Mouse (Mus musculus): Measurements from ENCODE around the gene Rgl1.
A peak's percentile ranks its signal among the peaks of the same experiment; 100 is the strongest.

Rgl1 gene

DNA sequence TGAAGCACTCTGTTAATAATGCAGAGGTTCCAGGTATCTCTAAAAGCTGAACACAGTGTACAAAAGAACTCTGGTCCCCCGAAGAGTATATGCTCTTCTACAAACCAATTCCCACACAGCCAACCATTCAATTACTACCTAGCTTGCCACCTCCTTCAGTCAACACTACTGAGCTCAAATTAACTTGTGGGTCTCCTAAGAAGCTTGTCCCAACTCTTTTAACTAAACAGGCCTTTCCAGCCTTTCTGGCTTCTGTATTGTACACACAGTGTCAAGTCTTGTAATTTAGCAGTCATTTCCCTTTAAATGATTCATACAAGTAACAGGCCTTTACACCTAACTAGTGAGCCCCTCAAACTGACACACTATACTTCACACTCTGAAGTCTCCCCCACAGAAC lies 48.8 kb downstream of the Rgl1 start:
- no peak for DNase-seq (ENCODE audit: low spot score)

DNA sequence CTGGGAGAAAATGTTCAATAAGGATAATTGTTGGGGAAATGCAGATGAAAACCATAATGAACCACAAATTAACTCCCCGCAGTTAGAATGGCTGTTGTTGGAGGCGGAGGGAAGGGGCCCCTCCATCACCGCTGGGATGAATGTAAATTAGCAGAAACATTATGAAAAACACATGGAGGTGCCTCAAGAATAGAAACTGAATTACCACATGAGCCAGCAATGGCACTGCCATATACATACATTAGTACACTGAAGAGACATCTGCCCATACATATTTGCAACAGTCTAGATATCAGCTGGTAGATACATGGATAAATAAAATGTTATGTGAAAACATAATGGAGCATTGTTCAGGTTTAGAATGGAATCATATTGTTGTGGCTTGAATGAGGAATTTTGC lies 51.7 kb downstream of the Rgl1 start:
- no peak for DNase-seq (ENCODE audit: low spot score)

DNA sequence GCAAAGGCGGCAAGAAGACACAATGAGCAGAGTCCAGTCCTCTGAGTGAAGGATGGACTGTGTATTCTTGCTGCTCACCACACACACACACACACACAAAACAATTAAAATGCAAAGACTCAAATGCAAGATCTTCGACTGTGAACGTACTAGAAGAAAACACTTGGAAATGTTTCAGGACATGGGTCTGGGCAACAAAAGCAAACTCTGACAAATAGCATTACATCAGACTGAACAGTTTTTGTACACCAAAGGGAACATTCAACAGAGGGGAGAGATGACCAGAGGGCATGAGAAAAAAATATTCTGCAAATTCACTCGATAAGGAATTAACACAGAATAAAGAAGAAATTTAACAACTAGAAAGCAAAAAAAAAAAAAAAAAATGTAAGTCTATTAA lies 52.2 kb downstream of the Rgl1 start:
- DNase-seq (ENCODE audit: low spot score) = no peak

DNA sequence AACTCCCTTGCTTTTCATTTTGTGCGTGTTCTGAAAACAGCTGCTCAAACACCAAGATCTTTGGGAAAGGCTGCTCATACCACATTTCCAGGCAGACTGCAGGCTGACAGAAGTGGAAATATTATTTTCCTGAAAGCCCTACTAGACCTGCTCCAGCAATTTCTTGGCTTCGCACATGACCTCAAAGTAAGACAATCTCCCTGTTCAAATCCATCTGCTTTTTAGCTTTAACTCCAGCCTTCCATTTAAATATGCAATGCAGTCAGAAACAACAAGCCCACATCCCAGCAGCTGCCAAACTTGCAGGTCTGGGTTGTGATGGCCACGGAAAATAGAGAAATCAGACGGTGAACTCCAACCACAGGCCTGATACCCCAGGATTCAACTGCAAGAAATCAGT lies 55.1 kb downstream of the Rgl1 start:
- no peak for DNase-seq (ENCODE audit: low spot score)

DNA sequence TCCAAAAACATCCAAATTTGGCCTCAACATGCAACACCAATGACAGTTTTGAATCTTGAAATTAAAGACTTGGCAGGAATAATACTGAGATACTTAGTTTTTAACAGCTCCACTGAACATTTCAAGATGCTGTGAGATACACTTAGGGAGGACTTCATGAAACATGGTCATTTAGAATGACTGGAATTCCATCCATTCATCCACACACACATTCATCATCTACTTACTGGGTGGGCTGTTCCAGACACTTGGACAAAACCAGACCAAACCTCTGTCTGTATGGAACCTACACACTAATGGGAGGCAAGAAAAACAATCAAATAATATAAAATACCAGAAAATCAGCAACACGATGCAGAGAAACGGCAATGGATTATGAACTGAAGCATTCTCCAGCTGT lies 58.6 kb downstream of the Rgl1 start:
- DNase-seq (ENCODE audit: low spot score) = no peak

DNA sequence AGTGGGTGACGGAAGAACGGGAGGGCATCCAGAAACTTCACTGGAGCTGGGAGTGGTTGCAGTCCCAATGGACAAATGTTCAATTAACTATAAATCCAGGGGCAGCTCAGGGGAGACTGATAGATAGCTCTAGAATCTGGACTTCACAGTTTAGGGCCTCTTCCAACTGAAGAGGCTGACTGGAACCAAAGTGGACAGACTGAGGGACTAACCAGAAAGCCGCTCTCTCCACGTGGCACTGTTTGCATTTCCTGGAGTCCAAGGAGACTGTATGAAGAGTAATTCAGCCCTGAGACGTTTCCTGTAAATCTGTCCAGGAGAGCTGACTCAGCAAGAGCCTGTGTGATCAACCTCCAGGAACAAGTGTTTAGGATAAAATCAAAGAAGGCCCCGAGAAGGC lies 62.2 kb downstream of the Rgl1 start:
- peak; percentile 36 for DNase-seq (ENCODE audit: low spot score)

DNA sequence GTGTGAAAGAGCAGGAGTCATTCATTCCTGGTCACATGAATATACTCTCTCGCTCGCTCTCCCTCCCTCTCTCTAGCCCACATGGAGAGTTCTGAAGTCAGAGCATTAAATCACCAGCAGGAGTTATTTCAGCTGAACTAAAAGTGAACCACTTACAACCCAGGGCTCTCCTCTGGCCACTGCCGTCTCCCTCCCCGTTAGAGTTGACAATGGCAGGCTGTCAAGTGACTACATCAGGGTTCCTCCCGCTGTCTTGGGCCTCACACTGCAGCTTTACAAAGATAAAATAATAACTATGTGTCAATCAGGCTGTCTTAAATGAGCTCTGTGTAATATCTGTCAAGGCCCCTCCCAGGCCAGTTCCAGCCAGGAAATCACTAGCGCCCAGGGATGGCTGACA lies 63.2 kb downstream of the Rgl1 start:
- no peak for DNase-seq (ENCODE audit: low spot score)

DNA sequence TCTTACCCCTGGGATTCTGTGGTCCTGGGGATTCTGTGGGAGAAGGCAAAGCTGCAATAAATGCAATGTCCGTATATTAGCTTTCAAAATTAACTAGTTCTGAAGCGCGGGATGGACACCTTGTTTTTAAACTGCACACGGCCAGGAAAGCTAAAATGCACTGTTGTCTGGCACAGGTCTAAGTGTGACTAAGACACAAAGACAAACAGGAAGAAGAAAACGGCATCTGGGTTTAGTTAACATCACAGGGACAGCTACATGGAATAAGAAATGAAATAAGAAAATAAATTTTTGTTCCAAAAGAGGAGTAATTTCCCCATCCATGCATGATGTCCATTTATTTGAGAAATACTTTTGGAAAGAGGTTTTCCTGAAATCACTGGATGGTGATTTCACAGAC lies 65.1 kb downstream of the Rgl1 start:
- DNase-seq (ENCODE audit: low spot score) = no peak

DNA sequence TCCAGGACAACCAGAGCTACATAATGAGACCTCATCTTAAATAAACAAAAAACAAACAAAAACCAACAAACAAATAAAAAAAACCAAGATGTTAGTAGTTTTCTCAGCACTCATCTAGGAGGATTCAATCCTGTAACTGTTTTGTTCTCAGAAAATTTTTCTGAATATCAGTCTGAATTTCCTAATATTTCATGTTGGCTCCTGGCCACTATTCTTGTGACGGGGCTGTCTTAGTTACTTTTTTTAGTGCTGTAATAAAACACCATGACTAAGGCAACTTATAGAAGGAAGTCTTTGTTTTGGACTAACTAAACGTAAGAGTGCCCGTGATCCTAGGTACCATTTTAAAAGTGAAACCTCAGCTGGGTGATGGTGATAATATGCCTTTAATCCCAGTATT lies 68.8 kb downstream of the Rgl1 start:
- DNase-seq (ENCODE audit: low spot score) = no peak

DNA sequence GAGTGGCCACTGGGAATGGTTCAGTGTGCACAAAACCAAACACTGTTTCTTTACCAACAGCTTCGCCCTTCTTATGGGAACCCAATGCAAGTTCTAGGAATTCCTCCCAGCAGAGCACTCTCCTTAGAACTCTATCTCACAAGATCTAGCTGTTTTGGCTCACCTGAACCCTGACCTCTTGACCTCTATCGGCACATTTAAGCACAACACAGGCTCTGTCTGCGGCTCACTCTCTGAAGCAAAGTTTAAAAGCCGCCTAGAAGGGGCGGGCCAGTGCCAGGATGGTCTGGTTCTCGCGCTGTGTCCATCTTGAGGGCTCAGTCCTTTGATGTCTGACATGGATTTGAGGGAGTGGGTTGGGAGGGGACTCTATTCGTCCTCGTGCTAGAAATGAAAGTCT lies 70.7 kb downstream of the Rgl1 start:
- DNase-seq (ENCODE audit: low spot score) = peak; percentile 89

DNA sequence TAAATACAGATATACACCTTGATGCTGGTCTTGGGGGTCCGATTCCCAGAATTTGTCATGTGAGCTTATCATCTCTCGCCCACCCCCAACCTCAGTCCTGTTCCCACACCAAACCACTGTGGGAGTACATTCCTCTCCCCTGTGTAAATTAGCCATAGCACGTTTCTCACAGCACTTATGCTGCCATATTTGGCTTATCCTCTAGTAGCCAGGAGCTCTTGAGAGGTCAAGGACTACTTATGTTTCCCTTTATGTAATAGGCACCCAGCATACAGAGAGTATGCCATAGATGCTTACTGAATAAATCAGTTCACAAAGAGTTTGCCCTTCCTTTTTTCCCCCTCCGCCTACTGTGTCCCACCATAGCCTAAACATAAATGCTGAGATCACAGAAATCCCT lies 76.2 kb downstream of the Rgl1 start:
- DNase-seq (ENCODE audit: low spot score) = no peak

DNA sequence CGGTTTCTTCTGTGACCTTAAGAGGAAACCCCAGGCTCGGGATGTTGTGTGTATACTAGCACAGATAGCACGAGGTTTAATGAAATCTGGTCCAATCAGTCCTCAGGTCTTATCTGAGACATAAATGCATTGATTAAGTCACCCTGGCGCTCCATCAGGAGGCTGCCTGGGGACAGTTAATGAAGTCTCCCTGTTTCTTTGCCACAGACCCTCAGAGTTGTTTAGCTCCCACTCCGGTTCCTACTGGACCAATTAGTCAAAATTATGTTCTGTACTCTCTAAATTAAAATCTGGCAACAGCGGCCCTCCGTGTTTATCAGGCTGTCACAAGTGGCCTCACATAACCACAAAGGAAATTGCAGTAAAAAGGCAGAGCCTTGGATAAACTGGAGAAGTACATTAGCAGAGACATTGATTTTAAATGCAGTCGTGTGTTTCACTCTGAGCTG lies 78.4 kb downstream of the Rgl1 start:
- DNase-seq (ENCODE audit: low spot score) = no peak

DNA sequence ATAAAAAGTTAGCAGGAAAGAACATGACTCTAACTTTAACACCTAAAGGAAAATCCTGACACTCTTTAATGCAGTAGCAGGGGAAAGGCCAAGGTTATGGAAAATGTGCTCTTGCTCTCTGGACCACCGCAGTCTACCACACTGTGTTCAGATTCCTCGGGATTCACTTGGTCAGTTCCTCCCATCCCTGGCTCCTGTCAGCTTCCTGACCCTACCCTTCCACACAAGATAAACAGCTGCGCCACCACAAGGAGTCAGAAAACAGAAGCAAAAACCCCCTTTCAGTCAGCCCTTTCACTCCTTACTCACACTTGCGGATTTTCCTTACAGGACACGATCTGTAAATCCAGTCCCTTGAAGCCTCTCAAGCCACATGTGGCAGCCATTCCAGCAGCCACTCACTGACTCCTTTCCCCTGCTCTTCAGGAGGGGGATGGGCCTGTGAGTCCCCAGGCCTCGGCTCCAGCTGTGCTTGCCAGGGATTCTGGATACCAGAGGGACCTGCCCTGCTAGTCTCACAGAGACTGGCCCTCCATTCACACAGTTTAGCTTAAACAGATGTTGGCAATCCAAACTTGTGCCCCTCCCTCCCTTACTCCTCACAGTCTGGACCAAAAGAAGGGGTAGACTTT lies 78.9 kb downstream of the Rgl1 start:
- peak; percentile 66 for DNase-seq (ENCODE audit: low spot score)

DNA sequence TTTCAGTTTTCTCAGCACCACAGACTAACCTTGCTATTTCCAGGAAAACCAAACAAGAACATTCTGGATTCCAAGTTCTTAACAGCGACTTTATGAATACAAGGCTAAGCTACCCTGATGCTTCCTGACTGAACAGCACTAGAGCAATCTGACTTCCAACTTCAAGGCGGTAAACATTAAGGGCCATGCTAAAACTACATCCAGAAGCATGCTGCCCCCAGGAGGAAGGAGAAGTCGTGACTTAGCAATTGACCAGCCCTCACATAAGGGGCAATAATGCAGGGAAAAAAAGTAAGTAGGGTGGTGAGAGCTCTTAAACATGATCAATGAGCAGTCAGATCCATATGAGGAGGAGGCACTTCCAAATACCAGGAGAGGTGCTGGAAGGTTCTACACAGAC lies 80.6 kb downstream of the Rgl1 start:
- DNase-seq (ENCODE audit: low spot score) = no peak

DNA sequence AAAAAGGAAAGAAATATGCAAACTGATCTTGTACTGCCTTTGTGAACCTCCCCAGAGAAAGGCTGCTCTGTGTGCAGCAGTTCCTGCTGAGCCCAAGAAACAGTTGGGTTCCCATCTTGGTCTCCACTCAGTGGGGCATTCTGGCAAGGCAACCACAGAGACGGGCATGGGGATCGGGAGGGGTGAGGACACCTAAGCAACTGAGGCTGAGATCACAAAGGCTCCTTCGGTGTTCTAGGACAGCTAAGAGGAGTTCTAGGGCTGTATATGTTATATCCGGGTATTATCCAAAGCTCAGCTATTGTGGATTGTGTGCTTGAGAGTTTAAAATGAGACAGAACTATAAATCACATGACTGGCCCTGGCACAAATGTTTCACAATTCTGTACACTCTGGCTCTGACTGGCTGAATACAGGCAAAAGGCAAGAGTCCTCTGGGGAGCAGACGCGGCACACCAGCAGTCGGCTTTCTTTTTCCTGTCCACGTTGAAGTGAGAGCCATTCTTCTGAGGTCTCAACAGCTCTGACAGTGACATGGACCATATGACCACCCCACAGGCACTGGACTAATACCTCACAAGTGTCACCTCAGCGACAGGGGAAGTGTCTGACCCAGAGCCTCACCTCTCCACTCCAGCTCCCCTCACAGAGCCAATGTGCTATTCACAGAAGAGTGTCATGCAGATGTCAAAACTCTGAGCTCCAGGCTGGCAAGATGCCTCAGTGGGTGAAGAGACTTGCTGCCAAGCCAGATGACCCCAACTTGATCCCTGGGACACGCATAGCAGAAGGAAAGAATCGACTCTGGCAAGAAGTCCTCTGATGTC lies 83.6 kb downstream of the Rgl1 start:
- no peak for DNase-seq (ENCODE audit: low spot score)

DNA sequence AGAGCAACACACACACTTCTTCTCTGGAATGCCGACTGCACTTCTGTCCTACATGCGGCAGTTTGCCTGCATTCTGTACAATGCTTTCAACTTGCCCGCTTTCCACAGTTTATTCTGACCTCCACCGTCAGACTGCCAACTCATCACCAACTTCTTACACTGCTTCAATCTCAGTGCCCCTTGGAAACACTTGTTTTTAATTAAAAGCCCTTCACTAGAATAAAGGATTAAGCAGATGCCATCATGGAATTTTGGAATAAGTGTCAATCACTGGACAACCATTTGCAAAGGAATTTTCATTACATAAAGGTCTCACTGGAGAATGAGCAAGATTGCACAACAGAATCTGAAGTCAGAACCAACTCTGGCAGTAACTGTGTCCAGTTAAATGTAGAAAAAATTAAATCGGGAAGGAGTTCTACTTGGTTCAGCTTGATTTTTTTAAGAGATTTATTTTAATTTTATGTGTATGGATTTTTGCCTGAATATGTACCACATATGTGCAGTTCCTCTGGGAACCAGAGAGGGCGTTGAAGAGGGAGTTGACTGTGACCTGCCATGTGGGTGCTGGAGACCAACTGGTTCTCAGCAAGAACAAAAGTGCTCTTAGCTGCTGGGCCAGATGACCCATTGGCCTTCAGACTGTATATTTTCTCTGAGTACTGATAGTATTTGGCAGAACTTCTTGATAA lies 84.3 kb downstream of the Rgl1 start:
- DNase-seq (ENCODE audit: low spot score) = peak; percentile 26

DNA sequence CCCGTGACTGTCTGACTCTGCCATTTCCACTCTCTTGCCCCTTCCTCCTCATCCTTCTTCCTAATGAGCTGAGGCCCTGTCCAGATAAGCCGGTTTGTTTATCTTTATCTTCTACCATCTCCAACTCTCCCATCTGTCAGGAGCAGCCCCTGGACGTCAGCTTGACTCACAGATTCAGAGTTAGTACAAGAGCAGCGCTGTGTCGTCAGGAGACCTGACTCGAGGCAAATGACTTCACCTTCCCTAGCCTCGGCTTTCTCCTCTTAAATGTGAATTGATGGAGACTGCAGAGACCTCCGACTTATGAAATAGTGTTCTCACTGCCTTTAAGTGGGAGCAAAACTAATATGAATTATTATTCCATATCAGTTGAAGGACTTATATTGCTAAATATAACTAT lies 85.0 kb downstream of the Rgl1 start:
- peak; percentile 49 for DNase-seq (ENCODE audit: low spot score)

DNA sequence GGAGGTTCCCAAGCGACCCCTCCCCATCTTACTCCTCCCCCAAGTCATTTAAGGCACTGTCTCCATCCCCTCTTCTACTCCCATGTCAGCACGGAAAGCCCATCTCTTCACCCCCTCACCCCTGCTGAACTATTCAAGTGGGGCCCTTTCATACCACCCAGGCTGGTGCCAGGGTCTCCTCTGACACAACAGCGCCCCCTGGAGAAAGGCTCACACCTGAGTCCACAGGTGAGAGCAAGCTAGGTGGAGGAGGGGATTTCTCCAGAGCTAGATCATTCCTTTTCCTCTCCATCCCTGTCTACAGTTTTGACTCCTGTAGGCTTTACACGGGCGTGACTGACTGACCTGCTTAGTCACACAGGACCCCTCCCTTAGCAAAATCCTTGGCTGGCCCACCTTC lies 87.7 kb downstream of the Rgl1 start:
- no peak for DNase-seq (ENCODE audit: low spot score)

DNA sequence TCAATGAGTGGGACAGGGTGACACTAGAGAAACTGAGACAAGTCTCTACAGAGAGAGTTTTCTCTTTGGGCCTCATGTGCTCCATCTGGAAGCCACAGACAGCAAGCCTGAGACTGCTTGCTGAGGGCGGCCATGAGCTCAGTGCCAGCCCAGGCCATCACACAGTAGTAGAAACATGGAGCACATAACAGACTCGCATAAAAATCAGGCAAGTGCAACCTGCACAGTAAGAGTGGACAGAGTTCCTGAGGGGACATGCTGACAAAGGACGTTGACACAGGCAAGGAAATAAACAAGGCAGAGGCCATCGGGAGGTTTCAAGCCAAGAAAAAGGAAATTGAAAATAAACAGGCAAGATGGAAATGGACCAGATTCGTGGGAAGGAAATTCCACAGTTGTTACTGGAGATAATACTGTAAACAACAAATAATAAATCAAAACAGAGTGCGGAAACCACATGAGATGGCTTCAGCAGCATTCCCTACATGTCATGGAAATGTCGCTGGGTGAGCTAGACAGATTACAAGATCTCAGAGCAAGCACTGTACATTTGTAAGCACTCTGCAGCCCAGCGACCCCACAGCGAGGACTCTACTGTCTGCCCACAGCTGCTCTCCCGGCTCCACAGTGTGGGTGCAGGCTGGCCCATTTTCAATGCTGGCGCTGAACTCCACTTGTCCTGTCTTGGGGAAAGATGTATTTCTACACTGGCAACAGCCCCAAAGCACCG lies 88.5 kb downstream of the Rgl1 start:
- DNase-seq (ENCODE audit: low spot score) = no peak

DNA sequence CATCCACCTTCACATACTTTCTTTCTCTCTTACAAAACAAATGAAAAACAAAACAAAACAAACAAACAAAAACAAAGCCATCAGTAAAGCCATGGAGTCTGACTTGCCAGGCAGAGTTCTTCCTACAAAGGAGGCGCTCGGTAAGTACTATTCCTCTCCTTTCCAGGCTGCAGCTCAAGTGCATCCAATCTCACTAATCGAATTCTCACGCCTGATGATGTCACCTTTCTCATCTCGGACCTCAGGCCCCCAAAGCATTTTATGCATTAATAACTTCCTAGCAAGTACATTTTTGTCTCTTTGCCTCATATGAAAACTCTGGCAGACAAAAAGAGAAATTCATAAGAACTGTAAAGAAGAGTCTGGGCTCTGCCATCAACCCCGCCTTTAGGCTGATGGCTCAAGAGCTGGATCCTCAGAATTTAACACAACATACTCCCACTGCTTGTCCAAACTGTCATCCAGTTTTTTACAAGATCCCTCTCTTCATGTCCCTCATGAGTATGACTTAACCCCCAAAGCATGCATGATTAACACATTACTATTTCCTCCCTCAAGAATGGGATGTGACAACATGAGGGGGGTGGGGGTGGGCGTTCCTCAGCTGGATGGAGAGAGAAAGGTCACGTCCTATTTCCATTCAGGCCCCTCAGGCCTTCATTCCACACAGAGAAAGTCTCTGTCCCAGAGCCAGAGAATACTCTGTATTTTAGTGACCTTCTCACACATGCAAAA lies 96.5 kb downstream of the Rgl1 start:
- DNase-seq (ENCODE audit: low spot score) = no peak

DNA sequence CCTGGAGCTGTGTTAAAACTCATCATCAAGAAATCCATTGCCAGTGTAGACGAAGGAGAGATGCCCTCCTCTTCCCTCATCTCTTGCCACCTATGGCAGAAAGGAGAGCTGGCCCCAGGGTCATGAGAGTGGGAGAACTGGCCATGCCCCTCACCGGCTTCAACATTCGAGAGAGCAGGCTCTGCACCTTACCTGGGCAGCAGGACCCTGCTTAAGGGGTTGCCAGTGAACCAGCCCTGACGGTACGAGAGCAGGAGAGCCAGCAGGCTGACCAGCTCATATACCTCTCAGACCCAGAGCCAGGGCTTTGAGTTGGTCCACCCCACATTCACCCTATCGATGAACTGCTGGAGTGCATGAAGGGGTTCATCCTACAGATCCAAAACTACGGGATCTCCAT lies 105.7 kb downstream of the Rgl1 start:
- DNase-seq (ENCODE audit: low spot score) = no peak

DNA sequence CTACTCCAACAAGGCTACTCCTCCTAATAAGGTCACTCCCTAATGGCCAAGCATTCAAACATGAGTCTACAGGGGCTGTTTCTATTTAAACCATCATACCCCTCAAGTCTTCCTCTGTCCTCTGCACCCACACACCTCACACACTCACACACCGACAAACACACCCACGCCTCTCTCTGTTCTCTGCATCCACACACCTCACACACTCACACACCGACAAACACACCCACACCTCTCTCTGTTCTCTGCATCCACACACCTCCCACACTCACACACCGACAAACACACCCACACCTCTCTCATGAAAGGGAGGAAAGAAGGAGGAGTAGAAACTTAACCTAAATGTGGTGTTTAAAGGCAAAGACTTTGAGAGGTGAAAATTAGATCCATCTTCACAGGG lies 106.2 kb downstream of the Rgl1 start:
- DNase-seq (ENCODE audit: low spot score) = no peak

Data from yolk sac, embryonic 10.5 days (tissue).